Mouse (Mus musculus) G1E-ER4 (cell line): Measurements from ENCODE around the gene Rgs6. TPM values are rescaled to one million over a fixed set of nuclear protein-coding genes. Genes with fewer than 3 reads are reported as not detected.

Experiments
- GATA1 ChIP-seq: IDR thresholded peaks from one replicate; pipeline ENCODE4 v1.8.0; 2012; ENCODE audit warnings: low read length, inconsistent platforms
- polyA plus RNA-seq: library from polyadenylated mRNA; stranded (reverse); fragments of >175 nt; gene quantifications from 2 replicates; pipeline ENCODE4 v1.2.3, GENCODE M21; 2012

Gene Rgs6
- polyA plus RNA-seq, 1 experiment, result not detected

- no peak for TF ChIP-seq GATA1
Measured at GRCm38 (mm10) chr12:83208841-83209240, 620.7 kb downstream of the Rgs6 start.

DNA sequence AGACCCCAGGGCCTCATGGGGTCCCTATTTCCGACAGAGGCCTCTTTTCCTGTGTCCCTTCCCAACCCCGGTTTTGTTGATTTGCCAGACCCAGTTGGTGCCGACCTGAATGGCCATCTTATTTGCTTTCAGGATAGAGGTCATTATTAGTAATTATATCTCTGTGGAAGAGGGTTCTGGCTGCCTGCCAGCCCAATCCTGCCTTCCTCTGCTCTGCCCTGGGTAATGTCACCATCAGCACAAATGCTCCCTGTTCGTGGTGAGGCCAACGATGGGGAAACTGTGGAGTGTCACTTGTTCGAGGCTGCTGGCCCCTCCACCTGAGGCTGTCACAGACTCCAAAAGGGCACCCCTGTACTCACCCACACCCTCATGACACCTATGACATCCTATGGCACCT, 621.4 kb downstream of the Rgs6 start:
- no peak for TF ChIP-seq GATA1

DNA sequence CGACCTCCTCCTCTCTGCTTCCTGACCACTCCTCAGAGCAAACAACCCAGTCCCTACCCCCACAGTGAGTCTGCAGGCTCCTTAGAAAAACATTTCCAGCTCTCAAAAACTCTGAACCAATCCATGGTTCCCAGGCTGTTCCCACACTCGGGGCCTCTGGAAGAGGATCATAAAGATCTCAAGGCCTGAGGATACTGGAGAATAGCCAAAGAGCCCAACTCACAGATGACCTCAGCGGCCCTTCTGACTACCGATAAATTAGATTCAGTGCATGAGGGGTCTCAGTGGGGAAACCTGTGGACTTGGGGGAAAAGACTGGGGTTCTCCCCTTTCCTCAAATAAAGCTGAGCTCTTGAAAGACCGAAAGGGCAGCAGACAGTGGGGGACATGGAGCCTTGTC, 622.2 kb downstream of the Rgs6 start:
- no peak for TF ChIP-seq GATA1

- TF ChIP-seq GATA1, result no peak
Measured at GRCm38 (mm10) chr12:83210735-83211134, 622.6 kb downstream of the Rgs6 start.

- TF ChIP-seq GATA1, result no peak
Measured at GRCm38 (mm10) chr12:83211146-83211822, 623.2 kb downstream of the Rgs6 start.
